Mouse (Mus musculus): Measurements from ENCODE around the gene Lrmda. TPM values are rescaled to one million over a fixed set of nuclear protein-coding genes. Genes with fewer than 3 reads are reported as not detected.

Gene Lrmda
- polyA plus RNA-seq, 1 experiment from 2014 or later = 0.60 TPM

- Histone ChIP-seq H3K4me3 (no peak overlapping the region), H3K27ac (no peak overlapping the region), H3K9me3 (no peaks in the 10 kb centered on the region), H3K4me1 (peaks cover 9% of the 10 kb centered on the region), H3K36me3 (no peaks in the 10 kb centered on the region), H3K27me3 (ENCODE audit: insufficient read depth, poor library complexity, severe bottlenecking) (no peaks in the 10 kb centered on the region; the same call in 1 of the 2 replicates)
- WGBS = 38% methylated on average over 7 of the region's 7 CpGs
- no peak for DNase-seq (ENCODE audit: low spot score)
Observed at GRCm38 (mm10) chr14:22813389-22813788, 793.9 kb downstream of the Lrmda start.

- H3K4me3 ChIP-seq = no peak overlapping the region
- DNase-seq (ENCODE audit: low spot score) = no peak
- H3K4me1 ChIP-seq = peaks cover 8% of the 10 kb centered on the region
- H3K36me3 ChIP-seq = no peaks in the 10 kb centered on the region
- no peak overlapping the region for H3K27ac ChIP-seq
- H3K9me3 ChIP-seq = no peaks in the 10 kb centered on the region
- 76% methylated on average over 9 of the region's 9 CpGs for WGBS
- H3K27me3 ChIP-seq (ENCODE audit: insufficient read depth, poor library complexity, severe bottlenecking) = no peaks in the 10 kb centered on the region
Observed at GRCm38 (mm10) chr14:22814811-22815345, 795.4 kb downstream of the Lrmda start.

- no peak for DNase-seq (ENCODE audit: low spot score)
- 72% methylated on average over 6 of the region's 6 CpGs for WGBS
- Histone ChIP-seq H3K9me3 (no peaks in the 10 kb centered on the region), H3K27ac (no peak overlapping the region), H3K4me3 (no peak overlapping the region), H3K36me3 (no peaks in the 10 kb centered on the region), H3K4me1 (peaks cover 8% of the 10 kb centered on the region), H3K27me3 (ENCODE audit: insufficient read depth, poor library complexity, severe bottlenecking) (no peaks in the 10 kb centered on the region)
Observed at GRCm38 (mm10) chr14:22817346-22818201, 798.1 kb downstream of the Lrmda start.

- Histone ChIP-seq H3K27ac (no peak overlapping the region), H3K4me3 (no peak overlapping the region), H3K36me3 (no peaks in the 10 kb centered on the region), H3K4me1 (peaks cover 4% of the 10 kb centered on the region), H3K9me3 (no peaks in the 10 kb centered on the region), H3K27me3 (ENCODE audit: insufficient read depth, poor library complexity, severe bottlenecking) (no peaks in the 10 kb centered on the region)
- WGBS = 76% methylated on average over 3 of the region's 3 CpGs
- DNase-seq (ENCODE audit: low spot score) = no peak
Observed at GRCm38 (mm10) chr14:22818202-22818530, 798.7 kb downstream of the Lrmda start.

- H3K4me1 ChIP-seq = no peaks in the 10 kb centered on the region
- no peaks in the 10 kb centered on the region for H3K27me3 ChIP-seq (ENCODE audit: insufficient read depth, poor library complexity, severe bottlenecking)
- WGBS = 69% methylated on average over 3 of the region's 3 CpGs
- H3K36me3 ChIP-seq = no peaks in the 10 kb centered on the region
- no peak for DNase-seq (ENCODE audit: low spot score)
- H3K9me3 ChIP-seq = no peaks in the 10 kb centered on the region
- H3K4me3 ChIP-seq = no peak overlapping the region
- no peak overlapping the region for H3K27ac ChIP-seq
Observed at GRCm38 (mm10) chr14:22822942-22823341, 803.4 kb downstream of the Lrmda start.

- 76% methylated on average over 3 of the region's 3 CpGs for WGBS
- H3K4me3 ChIP-seq = no peak overlapping the region
- H3K9me3 ChIP-seq = no peaks in the 10 kb centered on the region
- no peaks in the 10 kb centered on the region for H3K27me3 ChIP-seq (ENCODE audit: insufficient read depth, poor library complexity, severe bottlenecking)
- no peaks in the 10 kb centered on the region for H3K36me3 ChIP-seq
- H3K4me1 ChIP-seq = no peaks in the 10 kb centered on the region
- no peak for DNase-seq (ENCODE audit: low spot score)
- H3K27ac ChIP-seq = no peak overlapping the region
Observed at GRCm38 (mm10) chr14:22826825-22827224, 807.3 kb downstream of the Lrmda start.

GRCm38 (mm10) chr14:22837058-22837457, 817.5 kb downstream of the Lrmda start:
- Histone ChIP-seq H3K27ac (no peak overlapping the region), H3K36me3 (no peaks in the 10 kb centered on the region), H3K4me3 (no peak overlapping the region), H3K27me3 (ENCODE audit: insufficient read depth, poor library complexity, severe bottlenecking) (no peaks in the 10 kb centered on the region), H3K4me1 (no peaks in the 10 kb centered on the region), H3K9me3 (no peaks in the 10 kb centered on the region)
- no peak for DNase-seq (ENCODE audit: low spot score)

GRCm38 (mm10) chr14:22841136-22841535, 821.6 kb downstream of the Lrmda start:
- DNase-seq (ENCODE audit: low spot score) = no peak
- 85% methylated on average over 4 of the region's 4 CpGs for WGBS

GRCm38 (mm10) chr14:22844006-22844405, 824.5 kb downstream of the Lrmda start:
- Histone ChIP-seq H3K4me3 (no peak overlapping the region), H3K4me1 (no peaks in the 10 kb centered on the region), H3K36me3 (no peaks in the 10 kb centered on the region), H3K9me3 (no peaks in the 10 kb centered on the region), H3K27me3 (ENCODE audit: insufficient read depth, poor library complexity, severe bottlenecking) (no peaks in the 10 kb centered on the region), H3K27ac (no peak overlapping the region)
- DNase-seq (ENCODE audit: low spot score) = no peak

More at GRCm38 (mm10) chr14:22841136-22841535, 821.6 kb downstream of the Lrmda start:
- Histone ChIP-seq H3K27ac (no peak overlapping the region), H3K36me3 (no peaks in the 10 kb centered on the region), H3K9me3 (no peaks in the 10 kb centered on the region), H3K4me1 (no peaks in the 10 kb centered on the region), H3K4me3 (no peak overlapping the region), H3K27me3 (ENCODE audit: insufficient read depth, poor library complexity, severe bottlenecking) (no peaks in the 10 kb centered on the region)

- Histone ChIP-seq H3K9me3 (no peaks in the 10 kb centered on the region), H3K4me1 (no peaks in the 10 kb centered on the region), H3K4me3 (no peak overlapping the region), H3K36me3 (no peaks in the 10 kb centered on the region), H3K27ac (no peak overlapping the region), H3K27me3 (ENCODE audit: insufficient read depth, poor library complexity, severe bottlenecking) (no peaks in the 10 kb centered on the region)
- no peak for DNase-seq (ENCODE audit: low spot score)
- 75% methylated on average over 4 of the region's 4 CpGs for WGBS
Observed at GRCm38 (mm10) chr14:22845401-22845800, 825.9 kb downstream of the Lrmda start.

- Histone ChIP-seq H3K4me1 (no peaks in the 10 kb centered on the region), H3K27me3 (ENCODE audit: insufficient read depth, poor library complexity, severe bottlenecking) (no peaks in the 10 kb centered on the region), H3K4me3 (no peak overlapping the region), H3K27ac (no peak overlapping the region), H3K36me3 (no peaks in the 10 kb centered on the region), H3K9me3 (no peaks in the 10 kb centered on the region)
- 84% methylated on average over 5 of the region's 5 CpGs for WGBS
- DNase-seq (ENCODE audit: low spot score) = no peak
Observed at GRCm38 (mm10) chr14:22847011-22847786, 827.7 kb downstream of the Lrmda start.

GRCm38 (mm10) chr14:22849108-22849507, 829.6 kb downstream of the Lrmda start:
- WGBS = 84% methylated on average over 2 of the region's 2 CpGs
- no peaks in the 10 kb centered on the region for H3K36me3 ChIP-seq
- DNase-seq (ENCODE audit: low spot score) = no peak
- H3K4me1 ChIP-seq = no peaks in the 10 kb centered on the region
- no peak overlapping the region for H3K27ac ChIP-seq
- H3K9me3 ChIP-seq = no peaks in the 10 kb centered on the region
- H3K27me3 ChIP-seq (ENCODE audit: insufficient read depth, poor library complexity, severe bottlenecking) = no peaks in the 10 kb centered on the region
- no peak overlapping the region for H3K4me3 ChIP-seq

GRCm38 (mm10) chr14:22860631-22861030, 841.1 kb downstream of the Lrmda start:
- Histone ChIP-seq H3K27ac (no peak overlapping the region), H3K36me3 (no peaks in the 10 kb centered on the region), H3K9me3 (no peaks in the 10 kb centered on the region), H3K27me3 (ENCODE audit: insufficient read depth, poor library complexity, severe bottlenecking) (no peaks in the 10 kb centered on the region), H3K4me1 (no peaks in the 10 kb centered on the region), H3K4me3 (no peak overlapping the region)
- WGBS = 63% methylated on average over 4 of the region's 4 CpGs
- no peak for DNase-seq (ENCODE audit: low spot score)

Measured in heart, embryonic 10.5 days (tissue).